Mouse (Mus musculus) bone marrow macrophage, adult 2 months (primary cell): ENCODE data around the gene Btn1a1.

Experiments used
- CTCF ChIP-seq: IDR thresholded peaks from 2 replicates; pipeline ENCODE4 v1.5.1; 2012; ENCODE audit warnings: low read depth, mild to moderate bottlenecking, low read length, moderate library complexity
- POLR2A ChIP-seq: IDR thresholded peaks from 2 replicates; pipeline ENCODE4 v1.6.1; 2012; ENCODE audit warnings: mild to moderate bottlenecking, low read depth, low read length, borderline replicate concordance

GRCm38 (mm10) chr13:23449235-23450095 lies 16.2 kb downstream of the Btn1a1 start:
- TF ChIP-seq CTCF (no peak), POLR2A (no peak)
